Mouse (Mus musculus) heart, adult 2 months (tissue): ENCODE data around the gene Rcn2. TPM values are rescaled to one million over a fixed set of nuclear protein-coding genes. Genes with fewer than 3 reads are reported as not detected.
A peak's percentile ranks its signal among the peaks of the same experiment; 100 is the strongest.

Experiments used
- DNase-seq, 2 experiments: peaks; one replicate each; pipeline ENCODE4 v3.0.0; 2021
- H3K27ac ChIP-seq: fragments of 200-600 bp; 2 replicates; pipeline ENCODE4 v1.8.1; 2022
- H3K27me3 ChIP-seq: fragments of 200-500 bp; 2 replicates; pipeline ENCODE4 v1.6.1; 2012; ENCODE audit warnings: mild to moderate bottlenecking, low read length, inconsistent platforms, mixed read lengths; ENCODE audit not compliant: control insufficient read depth, insufficient read depth
- H3K36me3 ChIP-seq: fragments of 200-500 bp; 2 replicates; pipeline ENCODE4 v1.6.1; 2012; ENCODE audit warnings: low read length, inconsistent platforms; ENCODE audit not compliant: control insufficient read depth, insufficient read depth
- H3K4me1 ChIP-seq: fragments of 200-500 bp; 2 replicates; pipeline ENCODE4 v1.6.1; 2011; ENCODE audit warnings: low read length; ENCODE audit not compliant: control insufficient read depth, insufficient read depth
- H3K4me3 ChIP-seq: fragments of 200-600 bp; 2 replicates; pipeline ENCODE4 v1.8.1; 2022
- H3K79me2 ChIP-seq: fragments of 200-500 bp; replicated peaks from 2 replicates; pipeline ENCODE4 v1.6.1; 2012; ENCODE audit warnings: mild to moderate bottlenecking, inconsistent platforms, low read length, moderate library complexity, mixed read lengths; ENCODE audit not compliant: control insufficient read depth, insufficient read depth
- H3K9ac ChIP-seq: fragments of 200-500 bp; 2 replicates; pipeline ENCODE4 v1.6.1; 2012; ENCODE audit warnings: low read depth, mild to moderate bottlenecking, control low read depth, inconsistent platforms, low read length, mixed read lengths
- CTCF ChIP-seq: fragments of 200-600 bp; IDR thresholded peaks from 2 replicates; pipeline ENCODE4 v1.8.1; 2022; ENCODE audit warnings: antibody characterized with exemption, mild to moderate bottlenecking, moderate library complexity
- EP300 ChIP-seq: fragments of 200-500 bp; IDR thresholded peaks from 2 replicates; pipeline ENCODE4 v1.6.1; 2011; ENCODE audit warnings: low read depth, low read length, control low read depth; ENCODE audit not compliant: insufficient read depth
- POLR2A ChIP-seq: fragments of 200-500 bp; IDR thresholded peaks from 2 replicates; pipeline ENCODE4 v1.6.1; 2011; ENCODE audit warnings: mild to moderate bottlenecking, low read depth, low read length, control low read depth; ENCODE audit not compliant: insufficient read depth
- WGBS: fragments of 180-500 bp; shearing (Covaris S2); methylation state at CpG from one replicate; pipeline ENCODE4 v1.1.7; 2018; 5-methylcytosine and 5-hydroxymethylcytosine counted together
- intact Hi-C: fragments of 180-260 bp; cut with DNase I; formaldehyde crosslinking; loops from one replicate; pipeline ENCODE4 v1.15.1; 2025
- polyA plus RNA-seq: library from polyadenylated mRNA; depleted of rRNA; stranded (reverse); fragments of >200 nt; gene quantifications from 2 replicates; pipeline ENCODE4 v1.2.3, GENCODE M21; 2012; rRNA removed
- total RNA-seq, 2 experiments: library from RNA; stranded (reverse); gene quantifications; 2 replicates each; pipeline ENCODE4 v1.2.3; 2021

Gene Rcn2
- total and polyA plus RNA-seq, 3 experiments: 17.1 to 31.9 (median 31.0) TPM

DNA sequence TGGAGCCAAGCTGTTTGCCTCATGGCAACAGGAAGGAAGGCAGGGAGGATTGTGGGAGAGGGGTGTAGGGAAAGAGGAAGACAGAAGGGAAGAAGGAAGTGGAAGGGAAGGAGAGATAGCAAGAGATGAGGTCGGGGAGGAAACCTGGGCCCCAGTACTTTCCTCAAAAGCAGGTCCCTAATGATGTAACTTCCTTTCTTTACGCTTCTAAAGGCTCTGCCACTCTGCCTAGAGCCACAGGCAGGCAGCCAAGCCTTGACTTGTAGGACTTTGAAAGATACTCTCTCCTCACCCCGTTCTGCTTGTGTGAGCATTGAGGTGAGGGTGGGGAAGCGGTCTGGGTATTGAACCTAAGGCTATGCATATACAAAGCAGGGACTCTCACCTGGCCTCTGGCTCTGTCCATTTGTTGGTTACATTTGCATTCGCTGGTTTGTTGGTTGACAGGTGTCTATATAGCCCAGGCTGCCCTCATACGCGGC is 58.4 kb downstream of the Rcn2 start:
- H3K4me3 ChIP-seq: no peak overlapping the region
- H3K9ac ChIP-seq: no peak overlapping the region
- H3K79me2 ChIP-seq: no peaks in the 10 kb centered on the region
- no peaks in the 10 kb centered on the region for H3K36me3 ChIP-seq
- no peak for DNase-seq
- H3K27ac ChIP-seq: no peak overlapping the region
- TF ChIP-seq EP300 (no peak), CTCF (no peak), POLR2A (no peak)
- intact Hi-C loops: no loop called here
- WGBS: 65% methylated on average over 7 of the region's 7 CpGs
- H3K27me3 ChIP-seq: no peaks in the 10 kb centered on the region
- no peaks in the 10 kb centered on the region; the same call in 1 of the 2 replicates for H3K4me1 ChIP-seq

GRCm38 (mm10) chr9:56101022-56101421 is 59.4 kb downstream of the Rcn2 start:
- WGBS: 48% methylated on average over 4 of the region's 4 CpGs
- intact Hi-C loops: no loop called here
- no peaks in the 10 kb centered on the region for H3K4me1 ChIP-seq
- H3K9ac ChIP-seq: no peak overlapping the region
- DNase-seq: no peak
- H3K79me2 ChIP-seq: no peaks in the 10 kb centered on the region
- TF ChIP-seq CTCF (no peak), POLR2A (no peak), EP300 (no peak)
- no peak overlapping the region for H3K4me3 ChIP-seq
- H3K36me3 ChIP-seq: no peaks in the 10 kb centered on the region
- no peak overlapping the region for H3K27ac ChIP-seq
- no peaks in the 10 kb centered on the region for H3K27me3 ChIP-seq

DNA sequence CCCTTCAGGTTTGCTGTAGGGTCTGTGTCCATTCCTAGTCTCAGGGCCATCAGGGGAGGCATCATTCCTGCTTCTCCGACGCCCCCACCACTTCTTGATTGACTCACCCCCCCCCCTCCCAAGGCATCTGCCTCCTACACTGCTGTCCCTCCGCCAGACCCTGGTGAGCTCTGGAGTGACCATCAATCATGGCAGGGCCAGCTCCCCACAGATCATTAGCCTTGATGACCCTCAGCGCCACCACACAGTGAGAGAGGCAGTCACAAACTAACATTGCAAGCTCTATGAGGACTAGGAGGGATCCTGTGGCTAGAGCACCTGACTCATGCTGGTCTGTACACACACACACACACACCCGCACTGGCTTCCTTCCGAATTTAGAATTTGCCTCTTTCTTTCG is 63.3 kb downstream of the Rcn2 start:
- Histone ChIP-seq H3K27ac (no peak overlapping the region), H3K4me3 (no peak overlapping the region), H3K9ac (no peak overlapping the region), H3K79me2 (no peaks in the 10 kb centered on the region), H3K27me3 (no peaks in the 10 kb centered on the region), H3K36me3 (no peaks in the 10 kb centered on the region), H3K4me1 (no peaks in the 10 kb centered on the region)
- intact Hi-C loops: no loop called here
- TF ChIP-seq POLR2A (no peak), CTCF (no peak), EP300 (no peak)
- no peak for DNase-seq
- 74% methylated on average over 7 of the region's 7 CpGs for WGBS

DNA sequence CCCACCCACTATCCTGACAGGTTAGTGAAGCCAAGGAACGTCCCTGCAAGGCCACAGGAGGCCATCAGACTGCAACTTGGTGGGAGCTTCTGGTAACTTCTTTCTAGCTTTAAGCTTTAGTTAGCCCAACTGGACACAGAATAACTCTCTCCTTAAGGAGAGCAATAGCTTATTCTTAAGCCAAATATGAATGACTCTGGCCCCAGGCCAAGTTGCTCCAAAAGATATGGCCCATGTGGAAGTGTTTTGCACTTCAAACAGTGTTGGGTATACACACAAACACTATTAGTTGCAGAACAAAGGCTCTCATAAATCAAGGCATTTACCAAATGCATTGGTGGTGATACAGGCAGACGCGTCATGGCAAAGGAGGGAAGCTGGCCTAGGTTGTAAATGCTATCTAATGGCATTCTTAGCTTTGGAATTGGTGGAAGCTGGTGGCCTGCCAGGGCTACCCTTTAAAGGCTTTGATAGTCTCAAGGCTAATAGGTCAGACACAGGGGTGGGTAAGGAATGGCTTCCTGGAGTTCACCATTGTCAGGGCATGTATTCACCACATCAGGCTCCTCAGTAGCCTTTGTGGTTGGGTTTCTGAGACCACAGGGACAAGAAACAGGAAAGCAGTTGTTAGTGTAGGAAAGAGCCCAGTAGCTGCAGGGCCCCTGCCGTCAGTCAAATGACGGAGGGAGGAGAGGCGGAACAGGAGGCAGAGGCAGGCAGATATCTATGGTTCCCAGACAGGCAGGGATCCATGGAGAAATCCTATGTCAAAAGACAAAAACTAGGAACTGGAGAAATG is 64.8 kb downstream of the Rcn2 start:
- Histone ChIP-seq H3K27me3 (no peaks in the 10 kb centered on the region), H3K27ac (no peak overlapping the region), H3K79me2 (no peaks in the 10 kb centered on the region), H3K4me1 (no peaks in the 10 kb centered on the region), H3K4me3 (no peak overlapping the region), H3K36me3 (no peaks in the 10 kb centered on the region), H3K9ac (no peak overlapping the region)
- intact Hi-C loops: no loop called here
- DNase-seq: no peak
- TF ChIP-seq EP300 (no peak), CTCF (no peak), POLR2A (no peak)
- 80% methylated on average over 6 of the region's 6 CpGs for WGBS

DNA sequence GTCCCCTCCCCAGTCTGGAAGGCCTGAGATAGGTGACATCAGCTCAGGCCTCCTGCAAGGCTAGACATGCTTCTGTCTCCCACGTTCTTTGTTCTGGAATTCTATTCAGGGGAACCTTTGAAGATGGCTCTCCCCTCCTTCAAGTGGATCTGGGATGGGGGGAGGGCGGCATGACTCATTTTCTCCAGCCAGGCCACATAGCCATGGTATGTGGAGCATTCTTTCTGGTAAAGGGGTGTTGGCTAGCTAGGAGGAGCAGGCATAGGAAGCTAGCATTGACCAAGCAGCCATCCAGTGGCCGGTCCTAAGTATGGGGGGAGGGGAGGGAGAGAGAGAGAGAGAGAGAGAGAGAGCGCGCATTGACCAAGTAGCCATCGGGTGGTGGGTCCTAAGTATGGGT is 65.9 kb downstream of the Rcn2 start:
- Histone ChIP-seq H3K27ac (no peak overlapping the region), H3K27me3 (no peaks in the 10 kb centered on the region), H3K4me1 (no peaks in the 10 kb centered on the region), H3K36me3 (no peaks in the 10 kb centered on the region), H3K79me2 (no peaks in the 10 kb centered on the region), H3K9ac (no peak overlapping the region), H3K4me3 (no peak overlapping the region)
- 76% methylated on average over 6 of the region's 6 CpGs for WGBS
- TF ChIP-seq CTCF: no peak
- no peak for TF ChIP-seq POLR2A
- TF ChIP-seq EP300: no peak
- intact Hi-C loops: no loop called here
- no peak for DNase-seq

DNA sequence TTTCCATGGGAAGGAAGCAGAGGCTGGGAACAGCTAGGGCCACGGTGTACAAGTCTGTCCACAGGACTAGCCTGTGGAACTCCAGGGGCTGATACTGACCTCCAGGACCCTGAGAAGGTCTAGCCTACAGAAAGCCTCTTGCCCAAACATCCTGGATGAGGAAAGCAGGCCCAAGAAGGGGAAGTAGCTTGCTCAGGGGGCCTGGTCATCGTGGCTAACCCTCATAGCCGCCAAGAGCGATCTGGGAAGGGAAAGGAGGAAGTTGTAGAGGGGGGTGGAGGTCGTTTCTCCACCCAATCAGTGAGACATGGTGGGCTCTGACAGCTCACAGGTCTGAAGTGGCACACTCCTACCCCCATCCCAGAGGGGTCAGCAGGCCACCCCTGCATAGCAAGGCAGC is 66.5 kb downstream of the Rcn2 start:
- peak in 1 of 2 experiments; percentile 53 for DNase-seq
- Histone ChIP-seq H3K4me1 (no peaks in the 10 kb centered on the region), H3K9ac (no peak overlapping the region), H3K4me3 (no peak overlapping the region), H3K36me3 (no peaks in the 10 kb centered on the region), H3K79me2 (no peaks in the 10 kb centered on the region), H3K27me3 (no peaks in the 10 kb centered on the region), H3K27ac (no peak overlapping the region)
- TF ChIP-seq POLR2A (no peak), EP300 (no peak), CTCF (no peak)
- intact Hi-C loops: no loop called here
- WGBS: 66% methylated on average over 5 of the region's 5 CpGs

Other genes with a start within 250 kb of the Rcn2 start
- 10 to 100 TPM; 17.1 to 17.5 TPM for gene Scaper, start 103.7 kb upstream of the Rcn2 start, total RNA-seq
- gene Scaper, start 103.7 kb upstream of the Rcn2 start, polyA plus RNA-seq: 5.1 and 7.1 TPM in 2 replicates
- not detected for gene 4930563M21Rik, start 31.3 kb upstream of the Rcn2 start, total RNA-seq
- not detected in 2 replicates for gene 4930563M21Rik, start 31.3 kb upstream of the Rcn2 start, polyA plus RNA-seq
- gene Pstpip1, start 48.1 kb downstream of the Rcn2 start, total RNA-seq: 1 to 10 TPM; 1.5 TPM
- 2.8 and 4.0 TPM in 2 replicates for gene Pstpip1, start 48.1 kb downstream of the Rcn2 start, polyA plus RNA-seq
- 100 to 1,000 TPM; 182 to 196 TPM for gene Tspan3, start 123.6 kb downstream of the Rcn2 start, total RNA-seq
- 209 and 406 TPM in 2 replicates for gene Tspan3, start 123.6 kb downstream of the Rcn2 start, polyA plus RNA-seq